Mouse (Mus musculus) liver, adult 2 months (tissue): ENCODE measurements at regions not wholly inside any gene's neighbourhood (a gene's known extent, or its start where the extent isn't known, plus 50 kb on each side); places are given as distances from the start of the nearest gene placed in this dataset.
A peak's percentile ranks its signal among the peaks of the same experiment; 100 is the strongest.

ENCODE experiments used
- DNase-seq: peaks from one replicate; pipeline ENCODE4 v3.0.0-alpha.2; 2011; ENCODE audit warnings: low read depth, low spot score; ENCODE audit errors: extremely low read depth
- H3K27ac ChIP-seq: fragments of 200-500 bp; replicated peaks from 2 replicates; pipeline ENCODE4 v1.5.1; 2012; ENCODE audit warnings: low read depth, mild to moderate bottlenecking, control low read depth, inconsistent platforms, low read length; ENCODE audit not compliant: insufficient read depth
- H3K27me3 ChIP-seq: fragments of 200-500 bp; 2 replicates; pipeline ENCODE4 v1.6.1; 2012; ENCODE audit warnings: mild to moderate bottlenecking, moderate library complexity, low read length, inconsistent platforms; ENCODE audit not compliant: control insufficient read depth, insufficient read depth
- H3K36me3 ChIP-seq: fragments of 200-500 bp; 2 replicates; pipeline ENCODE4 v1.6.1; 2012; ENCODE audit warnings: low read length, inconsistent platforms; ENCODE audit not compliant: control insufficient read depth, insufficient read depth
- H3K4me1 ChIP-seq: fragments of 200-500 bp; 2 replicates; pipeline ENCODE4 v1.6.1; 2011; ENCODE audit warnings: low read length; ENCODE audit not compliant: control insufficient read depth, insufficient read depth
- H3K4me3 ChIP-seq: fragments of 200-500 bp; 2 replicates; pipeline ENCODE4 v1.5.1; 2011; ENCODE audit warnings: low read depth, mild to moderate bottlenecking, control low read depth, low read length, moderate library complexity; ENCODE audit not compliant: insufficient read depth
- H3K79me2 ChIP-seq: fragments of 200-500 bp; 2 replicates; pipeline ENCODE4 v1.6.1; 2012; ENCODE audit warnings: inconsistent platforms, mild to moderate bottlenecking, low read length, moderate library complexity; ENCODE audit not compliant: control insufficient read depth, insufficient read depth
- H3K9ac ChIP-seq: fragments of 200-500 bp; 2 replicates; pipeline ENCODE4 v1.6.1; 2012; ENCODE audit warnings: low read depth, mild to moderate bottlenecking, control low read depth, inconsistent platforms, low read length
- CTCF ChIP-seq: fragments of 200-500 bp; IDR thresholded peaks from 2 replicates; pipeline ENCODE4 v1.5.1; 2011; ENCODE audit warnings: low read depth, low read length, control low read depth
- POLR2A ChIP-seq: fragments of 200-500 bp; IDR thresholded peaks from 2 replicates; pipeline ENCODE4 v1.6.1; 2011; ENCODE audit warnings: low read length, control low read depth; ENCODE audit not compliant: insufficient read depth; ENCODE audit errors: extremely low read depth
- WGBS: fragments of 180-500 bp; shearing (Covaris S2); methylation state at CpG from one replicate; pipeline ENCODE4 v1.1.7; 2018; 5-methylcytosine and 5-hydroxymethylcytosine counted together

- peak overlapping the region; percentile 79 for H3K9ac ChIP-seq
- peaks cover 28% of the 10 kb centered on the region for H3K4me1 ChIP-seq
- peak; percentile 95 for DNase-seq
- no peaks in the 10 kb centered on the region for H3K36me3 ChIP-seq
- H3K79me2 ChIP-seq: no peaks in the 10 kb centered on the region
- H3K4me3 ChIP-seq: no peak overlapping the region
- peak overlapping the region; percentile 94 for H3K27ac ChIP-seq
- no peak for TF ChIP-seq POLR2A
- no peak for TF ChIP-seq CTCF
- 9% methylated on average over 22 of the region's 22 CpGs for WGBS
- no peaks in the 10 kb centered on the region for H3K27me3 ChIP-seq
These were observed 75.6 kb upstream of the Tmem189 start for GRCm38 (mm10) chr2:167765072-167765800.

DNA sequence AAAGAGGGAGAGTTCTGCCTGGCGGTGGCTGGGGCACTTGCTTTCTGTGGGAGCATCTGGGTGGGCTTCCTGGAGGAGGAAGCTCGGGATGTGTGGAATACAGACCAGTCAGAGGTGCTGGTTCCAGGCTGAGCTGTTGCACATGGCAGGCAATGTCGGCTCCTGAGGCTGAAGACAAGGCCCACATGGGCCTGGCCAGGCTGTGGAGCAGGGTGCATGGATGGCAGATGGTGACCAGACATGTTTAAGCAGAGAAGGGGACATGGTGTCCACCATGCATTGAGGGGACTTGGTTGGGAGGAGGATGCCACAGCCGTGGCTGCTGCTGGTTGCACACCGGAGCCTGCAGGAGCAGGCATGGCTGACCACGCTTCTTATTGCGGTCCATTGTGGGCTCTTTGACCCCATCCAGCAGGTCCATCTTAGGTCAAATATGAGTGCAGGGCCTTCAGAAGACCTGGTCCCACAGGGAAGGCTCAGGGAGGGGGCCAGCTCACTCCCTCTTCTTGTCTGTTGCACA is 74.3 kb upstream of the Tmem189 start:
- H3K27ac ChIP-seq: peak overlapping the region; percentile 85

DNA sequence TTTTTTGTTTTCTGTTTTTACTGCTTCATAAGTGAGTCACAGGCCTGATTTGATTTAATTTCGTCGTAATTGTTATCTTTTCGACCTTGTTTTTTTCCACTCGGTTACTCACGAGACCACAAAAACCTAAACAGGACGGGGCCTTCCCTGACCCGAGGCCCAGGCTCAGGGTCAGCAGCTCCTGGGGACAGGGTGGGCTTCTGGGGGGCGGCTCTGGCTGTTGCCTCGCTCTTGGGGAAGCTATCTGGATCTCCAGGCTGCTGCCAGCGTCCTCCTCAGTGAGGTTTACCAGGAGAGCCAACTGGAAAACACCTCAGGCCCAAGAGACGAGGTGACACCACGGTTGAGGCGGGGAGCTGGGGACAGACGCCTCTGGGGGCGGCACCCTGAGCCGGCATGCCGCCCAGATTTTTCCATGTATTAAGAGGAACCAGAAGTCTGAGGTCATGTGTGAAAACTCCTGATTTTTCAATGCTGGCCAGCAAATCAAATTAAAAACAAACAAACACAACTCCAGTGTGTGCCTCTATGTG is 71.8 kb upstream of the Tmem189 start:
- Histone ChIP-seq H3K4me3 (no peak overlapping the region), H3K9ac (peak overlapping the region; percentile 59), H3K27me3 (no peaks in the 10 kb centered on the region), H3K36me3 (no peaks in the 10 kb centered on the region), H3K4me1 (peaks cover 36% of the 10 kb centered on the region), H3K79me2 (no peaks in the 10 kb centered on the region), H3K27ac (peak overlapping the region; percentile 88)
- TF ChIP-seq CTCF: no peak
- TF ChIP-seq POLR2A: no peak
- DNase-seq: no peak
- 40% methylated on average over 17 of the region's 17 CpGs for WGBS

More for the DNA sequence above, 74.3 kb upstream of the Tmem189 start:
- no peak overlapping the region for H3K9ac ChIP-seq
- no peak for TF ChIP-seq POLR2A
- TF ChIP-seq CTCF: no peak
- H3K36me3 ChIP-seq: no peaks in the 10 kb centered on the region
- no peak for DNase-seq
- peaks cover 36% of the 10 kb centered on the region for H3K4me1 ChIP-seq
- WGBS: 93% methylated on average over 7 of the region's 7 CpGs
- no peaks in the 10 kb centered on the region for H3K27me3 ChIP-seq
- no peaks in the 10 kb centered on the region for H3K79me2 ChIP-seq
- no peak overlapping the region for H3K4me3 ChIP-seq

DNA sequence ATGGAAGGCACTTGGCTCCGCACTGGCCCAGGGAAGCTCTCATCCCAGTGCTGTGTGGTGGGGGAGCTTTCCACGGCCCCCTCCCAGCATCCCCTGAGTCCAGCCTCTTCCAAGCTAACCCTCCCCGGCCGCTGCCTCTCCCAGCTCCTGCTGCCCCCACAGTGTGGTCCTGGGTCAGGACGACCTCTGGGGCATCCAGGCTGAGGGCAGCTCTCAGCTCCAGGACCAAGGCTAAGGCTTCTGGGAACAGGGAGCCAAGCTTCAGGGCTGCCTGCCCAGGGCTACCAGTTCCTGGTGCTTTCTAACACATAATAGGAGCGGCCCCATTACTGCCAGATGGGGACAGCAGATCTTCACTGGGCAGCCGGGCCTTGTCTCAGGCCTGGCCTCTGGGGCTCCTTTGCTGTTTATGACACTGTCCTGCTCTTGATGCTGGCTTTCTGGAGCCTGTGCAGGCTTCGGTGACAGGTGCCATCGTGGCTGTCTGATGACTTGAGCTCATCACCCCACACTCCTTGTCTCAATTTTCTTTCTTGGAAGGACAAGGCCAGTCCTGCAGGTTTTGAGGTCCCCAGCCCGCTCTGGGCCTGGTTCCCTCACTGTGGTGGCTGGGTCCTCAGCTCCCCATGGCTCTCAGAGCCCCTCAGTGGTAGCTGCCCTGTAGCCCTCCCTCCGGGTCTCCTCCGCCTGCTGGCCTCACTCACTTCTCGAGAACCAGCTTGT is 71.2 kb upstream of the Tmem189 start:
- Histone ChIP-seq H3K27me3 (no peaks in the 10 kb centered on the region), H3K4me1 (peaks cover 34% of the 10 kb centered on the region), H3K27ac (peak overlapping the region; percentile 88), H3K79me2 (no peaks in the 10 kb centered on the region), H3K36me3 (no peaks in the 10 kb centered on the region), H3K9ac (peak overlapping the region; percentile 49), H3K4me3 (no peak overlapping the region)
- DNase-seq: no peak
- WGBS: 81% methylated on average over 13 of the region's 13 CpGs
- TF ChIP-seq POLR2A: no peak
- TF ChIP-seq CTCF: no peak

DNA sequence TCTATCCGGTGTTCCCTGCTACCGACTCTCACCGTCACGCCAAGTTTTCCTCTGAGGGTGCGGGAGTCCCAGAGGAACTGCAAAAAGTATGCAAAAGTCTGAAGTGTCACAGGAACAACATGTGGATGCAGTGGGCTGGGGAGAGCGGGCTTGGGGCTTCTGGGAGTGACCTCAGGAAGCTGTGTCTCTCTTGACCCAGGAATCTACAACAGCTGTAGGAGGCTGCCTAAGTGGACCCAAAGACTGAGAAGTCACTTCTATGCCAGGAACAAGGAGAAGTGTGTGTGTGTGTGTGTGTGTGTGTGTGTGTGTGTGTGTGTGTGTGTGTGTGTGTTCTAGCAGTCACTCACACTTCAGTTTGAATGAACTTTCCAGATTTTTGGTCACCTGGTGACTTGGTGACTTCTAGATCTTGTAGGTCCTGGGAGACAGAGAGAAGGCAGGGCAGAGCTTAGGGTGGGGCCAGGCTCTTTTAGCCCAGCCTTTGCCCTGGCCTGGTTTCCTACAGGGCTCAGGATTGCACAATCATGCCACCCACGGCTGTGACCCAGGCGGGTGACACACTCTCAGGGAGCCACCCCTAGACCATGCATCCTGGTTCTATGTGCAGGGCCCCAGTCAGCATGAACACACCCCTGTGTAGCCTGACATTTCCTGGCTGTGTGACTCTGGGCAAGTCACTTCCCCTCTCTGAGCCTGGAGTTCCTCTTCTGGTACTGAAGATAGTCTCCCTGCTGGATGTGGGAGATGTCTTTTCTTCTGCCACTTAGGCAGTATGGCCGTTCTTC is 70.2 kb upstream of the Tmem189 start:
- Histone ChIP-seq H3K36me3 (no peaks in the 10 kb centered on the region), H3K9ac (peak overlapping the region; percentile 5; the same call in 1 of the 2 replicates), H3K4me3 (no peak overlapping the region), H3K27ac (peak overlapping the region; percentile 88), H3K27me3 (no peaks in the 10 kb centered on the region), H3K79me2 (no peaks in the 10 kb centered on the region), H3K4me1 (peaks cover 26% of the 10 kb centered on the region)
- TF ChIP-seq POLR2A (no peak), CTCF (no peak)
- DNase-seq: peak; percentile 89
- WGBS: 75% methylated on average over 9 of the region's 9 CpGs
